Mouse (Mus musculus) mature B cell (primary cell): ENCODE data around the gene Hist1h2ao.
"Not testable (repeated sequence)": the region's sequence is repeated elsewhere in the genome, so short reads cannot be mapped to it uniquely, and the experiment has no call there.

Experiments used
- in situ Hi-C: fragments of 300-500 bp; cut with MboI; formaldehyde crosslinking; loops from 2 replicates; pipeline ENCODE4 v1.14.3; 2019

The Hist1h2ao gene

DNA sequence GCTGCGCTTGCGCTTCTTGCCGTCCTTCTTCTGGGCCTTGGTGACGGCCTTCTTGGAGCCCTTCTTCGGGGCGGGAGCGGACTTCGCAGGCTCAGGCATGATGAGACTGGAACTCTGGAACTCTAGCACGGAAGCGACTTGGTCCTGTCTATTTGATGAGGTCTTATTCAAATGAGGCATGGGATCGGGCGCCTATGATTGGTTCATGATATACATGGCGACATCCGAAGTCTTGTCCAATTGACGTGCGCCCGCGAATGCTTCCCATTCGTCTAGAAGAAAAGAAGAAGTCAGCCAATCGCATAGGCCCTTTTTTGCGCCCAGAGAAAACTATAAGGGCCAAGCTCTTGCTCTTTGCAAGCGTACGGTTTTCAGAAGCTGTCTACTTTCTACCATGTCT lies at the start of gene Hist1h2ao, which contains the start of gene Hist1h2bq:
Gene Hist1h2ao (plus strand): TSS at position 393 of the 400 bp plus-strand sequence.
Gene Hist1h2bq (minus strand): TSS at position 125 of the 400 bp plus-strand sequence.
- in situ Hi-C loops = not testable (repeated sequence)

GRCm38 (mm10) chr13:21778814-21779766 lies 31.2 kb upstream of the Hist1h2ao start:
- in situ Hi-C loops = no loop called here

- in situ Hi-C loops = no loop called here
Measured at GRCm38 (mm10) chr13:21779767-21780731, 30.2 kb upstream of the Hist1h2ao start, which contains the start of gene Hist1h1b. Gene Hist1h1b, minus strand, starts transcription at chr13:21780625.

DNA sequence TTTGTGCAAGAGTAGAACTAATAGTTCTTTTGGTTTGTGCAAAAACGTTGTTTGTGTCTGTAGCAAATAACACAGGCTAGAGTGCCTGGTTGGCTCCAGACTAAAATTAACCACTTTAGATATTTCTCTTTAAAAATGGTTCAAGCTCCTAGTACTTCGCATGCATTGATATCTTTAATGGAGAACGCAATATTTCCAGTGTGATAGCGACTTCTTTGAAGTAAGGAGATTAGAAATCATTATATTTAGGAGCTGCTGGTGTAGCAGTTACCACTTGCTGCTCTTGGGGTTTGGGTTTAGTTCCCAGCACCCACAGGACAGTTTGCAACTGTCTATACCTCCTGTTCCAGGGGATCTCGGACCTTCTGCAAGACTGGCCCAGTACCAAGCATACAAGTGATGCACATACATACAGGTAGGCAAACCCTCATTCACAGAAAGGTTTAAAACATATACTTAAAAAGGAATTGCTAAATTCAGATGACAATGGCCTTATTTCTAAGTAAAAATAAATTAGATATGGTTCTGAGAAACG lies 29.2 kb upstream of the Hist1h2ao start:
- in situ Hi-C loops = no loop called here

DNA sequence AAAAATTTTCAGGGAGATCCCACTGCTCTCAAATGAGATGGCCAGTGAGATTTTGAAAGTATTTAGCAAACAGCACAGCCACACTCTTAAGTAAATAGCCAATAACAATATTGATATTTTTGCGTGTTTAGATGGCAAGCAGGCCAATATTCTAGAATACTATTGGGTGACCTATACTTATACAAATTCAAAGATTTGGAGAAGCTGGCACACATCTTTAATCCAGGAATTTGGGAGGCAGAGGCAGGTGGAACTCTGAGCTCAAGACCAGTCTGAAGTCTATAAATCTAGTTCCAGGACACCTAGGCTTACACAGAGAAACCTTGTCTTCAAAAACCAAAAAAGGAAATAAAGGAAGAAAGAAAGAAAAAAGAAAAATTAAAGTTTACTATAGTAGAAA lies 28.6 kb upstream of the Hist1h2ao start:
- in situ Hi-C loops = no loop called here

DNA sequence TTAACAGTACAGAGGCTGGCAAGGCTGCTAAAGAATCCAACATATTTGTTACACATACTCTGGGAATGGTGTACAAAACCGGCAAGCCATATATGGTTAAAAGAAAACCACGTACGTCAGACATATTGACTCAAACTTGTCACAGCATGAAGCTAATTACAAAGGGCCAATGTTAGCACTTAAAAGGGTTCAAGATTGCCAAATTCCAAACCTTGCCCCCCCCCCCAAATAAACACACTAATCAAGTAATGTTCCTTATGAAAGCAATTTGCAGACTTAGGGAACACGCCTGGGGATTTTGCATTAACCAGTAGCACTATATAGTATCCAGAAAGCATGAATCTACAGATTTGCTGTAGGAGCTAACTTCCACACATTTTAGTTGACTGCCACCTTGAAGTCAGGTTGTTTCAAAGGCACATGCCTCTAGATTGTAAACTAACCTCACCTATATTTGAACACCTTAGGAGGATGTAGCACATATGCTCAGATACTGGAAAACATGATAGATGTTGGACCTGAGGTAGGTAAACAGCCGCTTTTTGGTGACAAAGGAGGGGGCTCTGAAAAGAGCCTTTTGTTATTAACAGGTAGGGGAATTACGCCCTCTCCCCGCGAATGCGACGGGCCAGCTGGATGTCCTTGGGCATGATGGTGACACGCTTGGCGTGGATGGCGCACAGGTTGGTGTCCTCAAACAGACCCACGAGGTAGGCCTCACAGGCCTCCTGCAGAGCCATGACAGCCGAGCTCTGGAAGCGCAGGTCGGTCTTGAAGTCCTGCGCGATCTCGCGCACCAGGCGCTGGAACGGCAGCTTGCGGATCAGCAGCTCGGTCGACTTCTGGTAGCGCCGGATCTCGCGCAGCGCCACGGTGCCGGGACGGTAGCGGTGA lies 27.7 kb upstream of the Hist1h2ao start:
- in situ Hi-C loops = not testable (repeated sequence)

DNA sequence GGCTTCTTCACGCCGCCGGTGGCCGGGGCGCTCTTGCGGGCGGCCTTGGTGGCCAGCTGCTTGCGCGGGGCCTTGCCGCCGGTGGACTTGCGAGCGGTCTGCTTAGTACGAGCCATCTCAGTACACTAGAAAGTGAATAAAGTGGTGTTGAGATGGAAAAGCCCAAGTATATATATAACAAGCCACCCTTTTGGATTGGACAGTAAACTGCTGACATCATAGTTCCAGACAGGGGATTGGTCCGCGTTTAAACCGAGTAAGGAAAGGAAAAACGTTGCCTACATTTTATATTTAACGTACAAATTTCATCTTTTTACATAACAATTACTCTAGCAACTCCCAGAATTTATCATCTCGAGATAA lies 27.0 kb upstream of the Hist1h2ao start, which contains the start of gene Hist1h3i:
Gene Hist1h3i (minus strand): TSS at position 116 of the 363 bp plus-strand sequence.
- in situ Hi-C loops = no loop called here

- in situ Hi-C loops = no loop called here
Measured at GRCm38 (mm10) chr13:21783734-21784161, 26.5 kb upstream of the Hist1h2ao start.

GRCm38 (mm10) chr13:21784311-21784710 lies 26.0 kb upstream of the Hist1h2ao start:
- in situ Hi-C loops = no loop called here

DNA sequence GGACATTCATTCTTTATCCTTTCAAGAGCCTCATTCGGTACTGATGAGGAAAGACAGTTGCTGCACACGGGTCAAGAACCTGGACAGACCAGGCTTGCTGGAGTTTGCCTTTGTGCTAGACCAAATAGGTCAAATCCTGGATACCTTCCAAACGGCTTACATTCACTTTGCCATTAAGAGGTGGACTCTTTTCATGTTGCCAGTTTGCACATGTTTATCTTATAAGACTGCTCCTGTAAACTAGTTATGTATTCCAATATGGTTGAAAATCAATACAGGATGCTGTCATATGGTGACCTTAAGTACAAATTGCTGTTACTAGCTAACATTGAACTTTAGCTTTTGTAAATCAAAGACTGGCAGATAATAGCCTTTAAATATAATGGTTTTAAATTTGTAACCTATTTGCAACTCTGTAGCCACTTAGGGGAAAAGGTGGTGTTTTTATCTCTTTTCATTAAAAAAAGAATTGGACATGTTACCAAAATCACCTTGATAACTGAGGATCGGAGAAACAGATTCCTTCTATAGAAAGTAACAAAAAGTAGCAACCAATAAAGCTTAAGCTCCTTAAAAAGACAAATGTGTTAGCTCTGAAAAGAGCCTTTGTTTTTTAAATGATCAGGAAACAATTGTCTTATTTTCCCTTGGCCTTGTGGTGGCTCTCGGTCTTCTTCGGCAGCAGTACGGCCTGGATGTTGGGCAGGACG lies 23.9 kb upstream of the Hist1h2ao start:
- in situ Hi-C loops = no loop called here

- in situ Hi-C loops = not testable (repeated sequence)
Measured at GRCm38 (mm10) chr13:21786899-21787629, 23.2 kb upstream of the Hist1h2ao start, which contains the start of the genes Hist1h2an and Hist1h2bp. Gene Hist1h2an, minus strand, starts transcription at chr13:21787218. Gene Hist1h2bp, plus strand, starts transcription at chr13:21787461.

DNA sequence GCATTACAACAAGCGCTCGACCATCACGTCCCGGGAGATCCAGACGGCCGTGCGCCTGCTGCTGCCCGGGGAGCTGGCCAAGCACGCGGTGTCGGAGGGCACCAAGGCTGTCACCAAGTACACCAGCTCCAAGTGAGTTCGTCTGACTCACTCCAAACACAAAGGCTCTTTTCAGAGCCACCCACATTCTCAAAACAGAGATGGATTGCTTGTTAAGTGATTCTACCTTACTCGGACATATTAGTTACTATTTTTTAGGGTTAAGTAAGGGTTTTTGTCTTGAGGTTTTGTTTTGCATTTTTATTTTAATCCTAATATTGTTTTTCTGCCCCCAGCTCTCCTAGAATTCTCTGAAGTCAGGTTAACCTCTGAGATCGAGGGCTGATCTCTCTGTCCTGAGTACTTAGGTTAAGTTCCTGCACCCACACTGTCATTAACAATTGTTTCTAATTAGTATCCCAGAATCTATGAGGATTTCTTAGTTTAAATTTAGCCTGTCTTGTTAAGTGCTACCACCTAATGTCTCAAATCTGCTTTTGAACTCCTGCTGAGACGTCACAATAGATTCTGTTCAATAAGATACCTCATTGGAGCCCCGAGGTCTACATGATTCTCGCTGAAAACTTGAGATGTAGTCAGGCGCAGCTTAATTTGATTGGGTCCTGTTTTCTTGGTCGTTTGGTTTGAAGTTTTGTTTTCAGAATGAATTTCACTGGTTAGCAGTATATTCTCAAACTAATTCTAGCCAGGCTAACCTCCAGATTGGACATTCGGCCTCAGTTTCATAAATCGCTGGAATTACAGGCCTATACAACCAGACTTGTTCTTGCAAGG lies 22.3 kb upstream of the Hist1h2ao start:
- in situ Hi-C loops = no loop called here

DNA sequence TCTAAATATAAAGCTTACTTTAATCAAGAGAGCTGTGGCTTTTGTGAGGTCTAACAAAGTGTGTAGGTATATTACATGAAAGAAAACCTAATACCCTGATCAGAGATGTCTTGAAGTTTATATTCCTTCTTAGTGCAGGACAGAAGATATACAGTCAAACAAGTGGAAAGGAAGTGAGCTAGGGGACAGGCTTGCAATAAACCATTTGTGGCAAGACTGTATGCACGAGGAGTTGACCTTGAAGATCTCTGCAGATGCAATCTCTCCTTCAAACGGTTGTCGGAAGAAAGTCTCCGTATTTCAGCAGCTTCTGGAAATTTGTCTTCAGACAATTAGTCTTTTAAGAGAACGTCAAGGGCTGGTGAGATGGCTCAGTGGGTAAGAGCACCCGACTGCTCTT lies 20.3 kb upstream of the Hist1h2ao start:
- in situ Hi-C loops = no loop called here

- in situ Hi-C loops = no loop called here
Measured at GRCm38 (mm10) chr13:21790601-21791283, 19.5 kb upstream of the Hist1h2ao start.

DNA sequence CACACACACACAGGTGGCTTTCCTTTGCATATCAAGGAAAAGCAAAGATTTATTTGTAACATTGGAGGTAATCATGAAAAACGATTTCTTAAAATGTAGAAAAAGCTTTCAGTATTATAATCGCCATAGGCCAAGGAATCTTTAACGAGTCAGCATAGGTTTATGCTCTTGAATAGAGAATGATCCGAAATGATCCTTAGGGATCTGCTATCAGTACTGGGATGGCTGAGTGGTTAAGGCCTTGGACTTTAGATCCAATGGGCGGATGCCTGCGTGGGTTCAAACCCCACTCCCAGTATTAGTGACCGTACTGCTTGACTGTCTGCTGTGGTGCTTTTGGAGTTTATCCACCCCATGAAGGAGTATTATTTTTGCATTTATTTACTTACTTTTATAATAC lies 14.7 kb upstream of the Hist1h2ao start:
- in situ Hi-C loops = no loop called here

DNA sequence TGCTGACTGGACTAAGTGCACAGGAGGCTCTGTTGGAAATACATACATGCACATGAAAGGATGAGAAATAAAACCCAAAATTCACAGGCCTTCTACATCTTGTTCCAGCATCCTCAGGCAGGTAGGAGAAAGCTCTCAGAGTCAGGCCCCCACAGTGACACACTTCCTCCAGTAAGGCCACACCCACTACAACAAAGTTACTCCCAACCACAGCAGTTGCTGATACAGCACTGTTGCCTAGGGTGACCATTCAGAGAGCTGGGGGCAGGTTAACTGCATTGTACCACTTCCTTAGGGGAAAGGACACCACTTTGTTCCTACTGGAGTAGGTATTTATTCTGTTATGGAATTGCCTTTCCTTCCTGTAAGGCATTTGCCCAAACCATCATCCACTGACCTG lies 13.1 kb upstream of the Hist1h2ao start:
- in situ Hi-C loops = not testable (repeated sequence)

- in situ Hi-C loops = not testable (repeated sequence)
Measured at GRCm38 (mm10) chr13:21803058-21803457, 7.2 kb upstream of the Hist1h2ao start.

- in situ Hi-C loops = not testable (repeated sequence)
Measured at GRCm38 (mm10) chr13:21811074-21811473, 809 bp downstream of the Hist1h2ao start.
